Mouse (Mus musculus): ENCODE results near the gene AC109138.7. TPM values are rescaled to one million over a fixed set of nuclear protein-coding genes. Genes with fewer than 3 reads are reported as not detected.
A peak's percentile ranks its signal among the peaks of the same experiment; 100 is the strongest.

The AC109138.7 gene
- total RNA-seq (2015) (not detected in 2 replicates), total RNA-seq (2017) (not detected in 2 replicates)

- ATAC-seq (ENCODE audit: poor library complexity, severe bottlenecking), result peak; percentile 37
These were observed at the start of gene AC109138.7, which contains the start of gene Clcf1 for GRCm38 (mm10) chr19:4214071-4214770. AC109138.7 (plus strand) TSS chr19:4214357. Clcf1 (plus strand) TSS chr19:4214238.

GRCm38 (mm10) chr19:4164721-4165120, 49.4 kb upstream of the AC109138.7 start:
- no peak for ATAC-seq (ENCODE audit: poor library complexity, severe bottlenecking)

- no peak for ATAC-seq (ENCODE audit: poor library complexity, severe bottlenecking)
These were observed 47.3 kb upstream of the AC109138.7 start for GRCm38 (mm10) chr19:4166678-4167476.

- ATAC-seq (ENCODE audit: poor library complexity, severe bottlenecking), result peak; percentile 97
These were observed 44.8 kb upstream of the AC109138.7 start for GRCm38 (mm10) chr19:4169378-4169784.

- no peak; the same call in 1 of the 2 replicates for ATAC-seq (ENCODE audit: poor library complexity, severe bottlenecking)
These were observed 44.3 kb upstream of the AC109138.7 start for GRCm38 (mm10) chr19:4169810-4170209.

- no peak for ATAC-seq (ENCODE audit: poor library complexity, severe bottlenecking)
These were observed 43.3 kb upstream of the AC109138.7 start for GRCm38 (mm10) chr19:4170723-4171392.

GRCm38 (mm10) chr19:4171393-4172290, 42.5 kb upstream of the AC109138.7 start:
- peak; percentile 38 for ATAC-seq (ENCODE audit: poor library complexity, severe bottlenecking)

GRCm38 (mm10) chr19:4172925-4173324, 41.2 kb upstream of the AC109138.7 start:
- no peak for ATAC-seq (ENCODE audit: poor library complexity, severe bottlenecking)

GRCm38 (mm10) chr19:4175368-4175947, 38.7 kb upstream of the AC109138.7 start, which contains the start of gene Carns1:
Carns1 (minus strand) TSS chr19:4175479.
- ATAC-seq (ENCODE audit: poor library complexity, severe bottlenecking), result no peak

GRCm38 (mm10) chr19:4180411-4180810, 33.7 kb upstream of the AC109138.7 start:
- ATAC-seq (ENCODE audit: poor library complexity, severe bottlenecking), result peak; percentile 70

GRCm38 (mm10) chr19:4181892-4182291, 32.3 kb upstream of the AC109138.7 start:
- ATAC-seq (ENCODE audit: poor library complexity, severe bottlenecking), result peak; percentile 81

- no peak for ATAC-seq (ENCODE audit: poor library complexity, severe bottlenecking)
These were observed 30.5 kb upstream of the AC109138.7 start for GRCm38 (mm10) chr19:4183689-4184088.

GRCm38 (mm10) chr19:4184976-4185975, 28.9 kb upstream of the AC109138.7 start:
- ATAC-seq (ENCODE audit: poor library complexity, severe bottlenecking), result peak; percentile 55

GRCm38 (mm10) chr19:4187303-4187702, 26.9 kb upstream of the AC109138.7 start:
- no peak for ATAC-seq (ENCODE audit: poor library complexity, severe bottlenecking)

- no peak for ATAC-seq (ENCODE audit: poor library complexity, severe bottlenecking)
These were observed 25.0 kb upstream of the AC109138.7 start for GRCm38 (mm10) chr19:4189051-4189620.

GRCm38 (mm10) chr19:4190831-4191334, 23.3 kb upstream of the AC109138.7 start, which contains the start of gene Tbc1d10c:
Tbc1d10c (minus strand) TSS chr19:4191284.
- ATAC-seq (ENCODE audit: poor library complexity, severe bottlenecking), result peak; percentile 72

GRCm38 (mm10) chr19:4191528-4192250, 22.5 kb upstream of the AC109138.7 start, which contains the start of gene Ppp1ca:
Ppp1ca (plus strand) TSS chr19:4192065.
- peak; percentile 94 for ATAC-seq (ENCODE audit: poor library complexity, severe bottlenecking)

Data from megakaryocyte, adult 5-6 weeks (primary cell).